Mouse (Mus musculus) CD4-positive, CD25-positive, alpha-beta regulatory T cell, adult 4 months (primary cell): Measurements from ENCODE around the gene Poc1a. TPM values are rescaled to one million over a fixed set of nuclear protein-coding genes. Genes with fewer than 3 reads are reported as not detected.

Source experiments
- ATAC-seq: one replicate; pipeline ENCODE4 v1.8.0; 2017
- polyA plus RNA-seq, 2 experiments: library from polyadenylated mRNA; unstranded; fragments of 100-300 nt; shearing (Covaris generic); gene quantifications; one replicate each; pipeline ENCODE4 v1.2.1; 2017

Gene Poc1a
- polyA plus RNA-seq, 2 experiments from 2014 or later = 2.3 to 8.0 TPM

- no peak for ATAC-seq
Observed at GRCm38 (mm10) chr9:106265358-106266075, 15.3 kb upstream of the Poc1a start.

- ATAC-seq = no peak
Observed at GRCm38 (mm10) chr9:106266936-106267657, 13.8 kb upstream of the Poc1a start.

- no peak for ATAC-seq
Observed at GRCm38 (mm10) chr9:106268421-106268820, 12.4 kb upstream of the Poc1a start.

GRCm38 (mm10) chr9:106269076-106269788, 11.6 kb upstream of the Poc1a start:
- ATAC-seq = no peak

GRCm38 (mm10) chr9:106269879-106270278, 11.0 kb upstream of the Poc1a start:
- no peak for ATAC-seq

GRCm38 (mm10) chr9:106270656-106271055, 10.2 kb upstream of the Poc1a start:
- ATAC-seq = no peak

- no peak for ATAC-seq
Observed at GRCm38 (mm10) chr9:106272288-106272687, 8.6 kb upstream of the Poc1a start.

- no peak for ATAC-seq
Observed at GRCm38 (mm10) chr9:106273276-106273675, 7.6 kb upstream of the Poc1a start.

GRCm38 (mm10) chr9:106273791-106274190, 7.1 kb upstream of the Poc1a start:
- ATAC-seq = no peak

GRCm38 (mm10) chr9:106274652-106275180, 6.1 kb upstream of the Poc1a start:
- ATAC-seq = peak; percentile 98

- no peak for ATAC-seq
Observed at GRCm38 (mm10) chr9:106275806-106276205, 5.1 kb upstream of the Poc1a start.

GRCm38 (mm10) chr9:106280386-106280785, 475 bp upstream of the Poc1a start:
- ATAC-seq = peak; percentile 14

- no peak for ATAC-seq
Observed at GRCm38 (mm10) chr9:106282024-106282423, 1.2 kb downstream of the Poc1a start.

- ATAC-seq = no peak
Observed at GRCm38 (mm10) chr9:106287165-106287564, 6.3 kb downstream of the Poc1a start.

GRCm38 (mm10) chr9:106288864-106289263, 8.0 kb downstream of the Poc1a start:
- ATAC-seq = peak; percentile 77

- ATAC-seq = no peak
Observed at GRCm38 (mm10) chr9:106289841-106290240, 9.0 kb downstream of the Poc1a start.

- no peak for ATAC-seq
Observed at GRCm38 (mm10) chr9:106290636-106291122, 9.8 kb downstream of the Poc1a start.

- ATAC-seq = no peak
Observed at GRCm38 (mm10) chr9:106293569-106294156, 12.8 kb downstream of the Poc1a start.

- no peak for ATAC-seq
Observed at GRCm38 (mm10) chr9:106296637-106297174, 15.8 kb downstream of the Poc1a start.

- ATAC-seq = no peak
Observed at GRCm38 (mm10) chr9:106300176-106300803, 19.4 kb downstream of the Poc1a start.

GRCm38 (mm10) chr9:106300949-106301348, 20.1 kb downstream of the Poc1a start:
- ATAC-seq = no peak
